Mouse (Mus musculus): Measurements from ENCODE around the gene Nppc.

Gene Nppc

DNA sequence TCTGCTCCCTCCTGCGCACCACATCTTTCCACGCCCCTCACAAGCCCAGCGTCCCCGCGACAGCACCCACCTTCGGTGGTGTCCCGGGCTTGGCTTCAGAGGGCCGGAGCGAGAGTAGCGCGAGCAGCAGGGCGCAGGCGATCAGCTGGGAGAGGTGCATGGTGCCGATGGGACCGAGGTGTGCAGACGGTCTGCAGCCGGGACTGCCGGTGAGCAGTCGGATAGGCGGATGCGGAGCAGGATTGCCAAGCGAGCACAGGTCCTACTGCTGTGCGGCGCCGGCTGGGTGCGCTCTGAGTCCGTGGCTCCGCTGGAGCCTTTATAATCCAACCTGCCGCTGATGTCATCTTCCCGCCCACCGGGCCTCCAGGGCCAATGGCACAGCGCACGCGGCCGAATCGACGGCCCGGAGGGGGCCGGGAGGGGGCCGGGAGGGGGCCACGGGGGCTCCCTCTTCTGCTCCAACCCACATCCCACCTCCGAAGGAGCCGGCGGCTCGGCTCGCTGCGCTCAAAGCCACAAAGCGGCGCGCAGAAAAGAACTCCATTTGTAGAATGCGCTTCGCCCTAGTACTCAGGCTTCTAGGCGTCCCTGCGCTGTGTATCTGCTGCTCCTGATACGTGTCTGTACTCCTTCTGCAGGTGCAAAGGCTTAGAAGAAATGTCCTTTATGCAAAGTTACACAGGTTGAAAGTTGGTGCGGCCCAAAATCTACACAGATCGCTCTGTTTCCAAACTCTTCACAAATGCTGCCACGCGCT lies at the start of gene Nppc:
Nppc (minus strand) TSS at position 293 of the 760 bp plus-strand sequence.
- DNase-seq (ENCODE audit: low spot score) = peak; percentile 72

- no peak for DNase-seq (ENCODE audit: low spot score)
Observed at GRCm38 (mm10) chr1:86719391-86719790, 49.0 kb upstream of the Nppc start.

GRCm38 (mm10) chr1:86718190-86718589 lies 47.8 kb upstream of the Nppc start:
- no peak for DNase-seq (ENCODE audit: low spot score)

DNA sequence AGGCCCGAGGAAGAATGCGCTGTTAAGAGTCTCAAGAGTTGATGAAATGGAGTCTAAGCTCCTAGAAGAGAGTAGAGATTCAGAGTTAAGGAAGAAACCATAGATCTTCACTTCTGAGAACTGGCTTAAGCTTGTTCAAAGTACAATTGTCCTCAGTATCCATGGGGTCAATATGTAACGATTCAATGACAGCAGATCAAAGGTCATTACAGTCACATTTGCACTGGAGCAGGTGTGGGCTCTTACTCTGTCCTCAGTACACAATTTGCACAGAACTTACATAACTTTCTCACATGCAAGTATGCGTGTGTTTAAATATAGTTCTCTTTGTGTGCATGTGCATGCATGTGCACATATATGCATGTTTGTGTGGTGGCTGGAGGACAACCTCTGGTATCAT lies 42.7 kb upstream of the Nppc start:
- DNase-seq (ENCODE audit: low spot score) = no peak

GRCm38 (mm10) chr1:86712045-86712444 lies 41.7 kb upstream of the Nppc start:
- no peak for DNase-seq (ENCODE audit: low spot score)

- DNase-seq (ENCODE audit: low spot score) = no peak
Observed at GRCm38 (mm10) chr1:86709546-86709945, 39.2 kb upstream of the Nppc start.

DNA sequence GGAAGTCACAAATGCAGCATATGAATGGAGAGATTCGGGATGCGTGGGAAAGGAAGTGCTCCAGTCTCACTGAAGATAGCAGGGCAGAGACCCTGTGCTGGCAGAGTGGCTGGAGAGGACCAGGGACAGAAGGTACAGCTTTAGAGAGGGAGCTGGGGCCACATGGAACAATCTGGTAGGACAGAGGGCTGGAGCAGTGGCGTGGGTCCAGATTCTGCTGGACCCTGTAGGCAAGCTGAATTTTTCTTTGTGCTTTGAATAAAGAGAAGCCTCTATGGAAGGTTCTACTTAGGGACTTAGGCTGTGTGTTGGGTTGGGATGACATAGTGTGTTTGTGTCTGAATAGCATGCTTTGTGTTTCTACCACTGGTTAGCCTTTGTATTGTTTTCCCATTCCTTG lies 35.1 kb upstream of the Nppc start:
- DNase-seq (ENCODE audit: low spot score) = no peak

GRCm38 (mm10) chr1:86703965-86704326 lies 33.6 kb upstream of the Nppc start:
- no peak for DNase-seq (ENCODE audit: low spot score)

GRCm38 (mm10) chr1:86703300-86703964 lies 33.1 kb upstream of the Nppc start, which contains the start of gene Dis3l2:
Dis3l2 (plus strand) TSS chr1:86703808.
- peak; percentile 88 for DNase-seq (ENCODE audit: low spot score)

DNA sequence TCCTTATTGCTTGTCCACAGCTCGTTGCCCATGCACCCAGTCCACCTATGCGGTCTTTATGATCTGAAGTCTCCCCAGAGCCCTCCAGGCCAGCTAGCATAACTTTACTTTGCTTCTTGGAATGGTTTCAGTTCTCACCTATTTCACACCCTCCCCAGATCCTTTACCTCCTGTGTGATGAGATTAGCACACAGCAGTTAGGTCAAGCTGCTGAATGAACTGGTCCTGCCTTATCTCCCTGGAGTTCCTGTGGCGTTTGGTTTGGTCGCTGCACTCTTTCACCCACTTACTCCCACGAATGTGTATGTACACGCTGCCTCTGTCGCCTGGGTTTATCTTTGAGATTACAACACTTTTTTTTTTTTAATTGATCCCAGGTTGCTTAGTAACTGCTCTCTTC lies 30.0 kb upstream of the Nppc start:
- DNase-seq (ENCODE audit: low spot score) = no peak

GRCm38 (mm10) chr1:86699346-86700136 lies 29.2 kb upstream of the Nppc start:
- no peak for DNase-seq (ENCODE audit: low spot score)

- no peak for DNase-seq (ENCODE audit: low spot score)
Observed at GRCm38 (mm10) chr1:86698721-86699120, 28.4 kb upstream of the Nppc start.

- DNase-seq (ENCODE audit: low spot score) = no peak
Observed at GRCm38 (mm10) chr1:86696948-86697347, 26.6 kb upstream of the Nppc start.

DNA sequence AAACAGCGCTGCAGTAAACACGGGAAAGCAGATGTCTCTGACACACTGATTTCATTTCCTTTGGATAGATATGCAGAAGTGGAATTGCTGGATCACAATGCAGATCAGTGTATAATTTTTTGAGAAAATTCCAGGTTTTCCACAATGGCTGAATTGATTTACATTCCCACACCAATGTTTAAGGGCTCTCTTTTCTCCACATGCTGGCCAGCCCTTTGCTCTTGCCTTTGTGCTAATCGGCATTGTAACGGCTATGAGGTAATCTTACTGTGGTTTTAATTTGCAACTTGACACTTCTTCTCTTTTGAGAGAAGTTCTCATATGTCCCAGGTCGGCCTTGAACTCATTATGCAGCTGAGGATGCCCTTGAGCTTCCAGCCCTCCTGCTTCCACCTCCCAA lies 20.7 kb upstream of the Nppc start:
- DNase-seq (ENCODE audit: low spot score) = no peak

- DNase-seq (ENCODE audit: low spot score) = no peak
Observed at GRCm38 (mm10) chr1:86687236-86687635, 16.9 kb upstream of the Nppc start.

GRCm38 (mm10) chr1:86678667-86679066 lies 8.3 kb upstream of the Nppc start:
- no peak for DNase-seq (ENCODE audit: low spot score)

- DNase-seq (ENCODE audit: low spot score) = peak; percentile 26
Observed at GRCm38 (mm10) chr1:86677624-86678023, 7.3 kb upstream of the Nppc start.

GRCm38 (mm10) chr1:86675126-86675525 lies 4.8 kb upstream of the Nppc start:
- peak; percentile 33 for DNase-seq (ENCODE audit: low spot score)

GRCm38 (mm10) chr1:86674385-86674784 lies 4.0 kb upstream of the Nppc start:
- DNase-seq (ENCODE audit: low spot score) = no peak

GRCm38 (mm10) chr1:86669552-86670273 lies 658 bp downstream of the Nppc start:
- peak; percentile 84 for DNase-seq (ENCODE audit: low spot score)

GRCm38 (mm10) chr1:86665091-86665490 lies 5.3 kb downstream of the Nppc start:
- no peak for DNase-seq (ENCODE audit: low spot score)

DNA sequence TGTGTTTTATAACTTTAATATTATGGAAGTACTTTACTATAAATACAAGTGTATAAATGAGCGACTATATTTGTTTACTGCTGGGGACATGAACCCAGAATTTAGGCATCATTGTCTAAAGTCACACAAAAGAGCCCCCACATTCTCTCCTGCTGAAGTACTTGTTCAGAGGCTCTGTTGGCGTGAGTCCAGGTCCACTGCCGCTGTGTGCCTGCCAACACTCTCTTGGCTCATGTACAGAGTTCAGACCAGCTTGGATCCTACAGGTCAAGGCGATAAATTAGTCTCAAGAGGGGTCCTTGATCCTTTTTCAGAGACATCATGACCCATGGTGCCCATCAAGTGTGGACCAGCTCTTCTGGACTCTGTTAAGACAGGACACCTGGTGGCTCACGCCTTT lies 13.3 kb downstream of the Nppc start:
- DNase-seq (ENCODE audit: low spot score) = peak; percentile 19
